Mouse (Mus musculus): Measurements from ENCODE around the gene Fuom.

The Fuom gene

DNA sequence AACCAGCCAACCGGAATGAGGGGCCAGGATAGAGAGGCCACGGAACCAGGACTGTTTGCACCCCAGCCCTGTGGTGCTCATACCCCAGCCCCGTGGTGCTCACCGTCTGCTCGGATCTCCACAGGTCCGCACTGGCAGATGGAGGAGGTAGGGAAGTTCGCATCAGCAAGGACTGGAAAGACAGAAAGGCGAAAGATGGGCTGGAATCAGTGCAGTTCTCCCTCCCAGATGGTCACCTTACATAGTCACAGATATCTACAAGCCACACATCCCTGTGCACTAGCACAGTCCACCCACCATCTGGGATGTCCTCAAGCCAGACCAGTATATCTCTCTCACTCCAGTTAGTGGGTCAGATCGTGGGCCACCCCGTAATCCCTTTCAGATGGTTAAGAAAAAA lies 743 bp downstream of the Fuom start:
- CTCF ChIA-PET, result no interaction called here

DNA sequence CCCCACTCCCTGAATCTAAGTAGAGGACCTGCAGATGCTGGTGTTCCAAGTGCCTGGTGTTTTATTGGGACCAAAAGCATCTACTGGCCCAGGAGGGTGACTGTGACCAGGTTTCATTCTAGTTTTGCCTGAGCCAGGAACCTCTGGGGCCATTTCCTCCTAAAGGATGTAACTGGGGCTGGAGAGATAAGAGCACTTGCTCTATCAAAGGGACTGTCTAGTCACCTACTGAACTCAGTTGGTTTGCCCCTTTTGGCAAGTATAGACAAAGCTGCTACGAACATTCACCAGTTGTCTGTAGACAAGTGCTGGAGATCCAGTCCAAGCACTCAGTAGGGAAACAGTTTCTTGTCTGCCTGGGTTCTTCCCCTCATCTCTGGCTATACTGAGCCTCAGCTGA lies 3.8 kb downstream of the Fuom start:
- CTCF ChIA-PET, result no interaction called here

DNA sequence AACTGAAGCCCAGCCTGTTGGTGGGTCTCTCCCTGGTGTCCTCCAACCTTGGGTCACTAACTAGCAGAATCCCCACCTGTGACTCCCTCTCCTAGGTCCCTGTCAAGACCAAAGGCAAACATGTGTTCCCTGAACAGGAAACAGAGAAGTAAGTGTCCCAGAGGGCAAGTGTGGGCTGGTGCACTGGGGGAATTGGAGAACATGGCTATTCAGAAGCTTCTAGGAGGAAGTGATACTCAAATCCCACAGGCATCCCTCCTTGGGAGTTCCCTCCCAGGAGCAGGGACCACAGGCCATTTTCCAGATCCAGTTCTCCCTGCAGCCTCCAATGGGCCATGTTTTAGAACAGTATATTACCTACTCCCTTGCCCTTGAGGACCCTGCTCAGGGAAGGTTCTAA lies 6.2 kb downstream of the Fuom start:
- CTCF ChIA-PET, result no interaction called here

DNA sequence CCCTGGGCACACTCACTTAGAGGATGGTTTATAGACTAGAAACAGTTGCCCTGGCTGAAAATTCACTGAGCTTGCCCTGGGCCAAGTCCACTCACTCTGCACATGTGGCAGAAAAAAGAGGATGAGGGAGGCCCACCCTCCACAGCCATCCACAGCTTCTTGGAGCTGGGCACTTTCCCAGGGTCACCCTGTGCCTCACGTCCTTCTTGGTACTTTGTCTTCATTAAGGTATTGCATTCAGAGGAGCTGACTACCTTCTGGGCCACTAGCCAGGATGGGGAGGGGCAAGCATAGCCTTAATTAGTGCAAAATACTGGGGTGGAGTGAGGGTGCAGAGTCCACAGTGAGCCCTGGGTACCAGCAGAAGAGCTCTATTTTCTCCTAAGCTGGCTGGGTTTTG lies 6.7 kb downstream of the Fuom start:
- CTCF ChIA-PET, result no interaction called here

DNA sequence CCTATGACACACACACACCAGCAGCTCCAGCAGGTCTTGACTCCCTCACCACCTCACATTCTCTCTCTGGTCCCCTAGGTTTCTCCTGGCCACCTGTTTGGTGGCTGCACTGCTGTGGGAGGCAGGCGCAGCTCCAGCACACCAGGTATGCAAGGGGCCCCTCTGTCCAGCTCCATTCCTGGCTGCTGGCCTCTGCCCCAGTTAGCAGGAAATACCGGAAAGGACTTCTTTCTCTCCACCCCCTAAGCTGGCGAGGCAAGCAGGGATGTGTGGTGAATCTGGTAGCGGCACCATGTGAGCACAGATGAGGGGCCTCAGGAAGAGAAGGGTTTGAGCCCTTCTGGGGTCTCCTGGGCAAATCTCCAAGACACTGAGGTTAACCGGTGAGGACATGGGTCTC lies 7.3 kb downstream of the Fuom start:
- CTCF ChIA-PET, result no interaction called here

DNA sequence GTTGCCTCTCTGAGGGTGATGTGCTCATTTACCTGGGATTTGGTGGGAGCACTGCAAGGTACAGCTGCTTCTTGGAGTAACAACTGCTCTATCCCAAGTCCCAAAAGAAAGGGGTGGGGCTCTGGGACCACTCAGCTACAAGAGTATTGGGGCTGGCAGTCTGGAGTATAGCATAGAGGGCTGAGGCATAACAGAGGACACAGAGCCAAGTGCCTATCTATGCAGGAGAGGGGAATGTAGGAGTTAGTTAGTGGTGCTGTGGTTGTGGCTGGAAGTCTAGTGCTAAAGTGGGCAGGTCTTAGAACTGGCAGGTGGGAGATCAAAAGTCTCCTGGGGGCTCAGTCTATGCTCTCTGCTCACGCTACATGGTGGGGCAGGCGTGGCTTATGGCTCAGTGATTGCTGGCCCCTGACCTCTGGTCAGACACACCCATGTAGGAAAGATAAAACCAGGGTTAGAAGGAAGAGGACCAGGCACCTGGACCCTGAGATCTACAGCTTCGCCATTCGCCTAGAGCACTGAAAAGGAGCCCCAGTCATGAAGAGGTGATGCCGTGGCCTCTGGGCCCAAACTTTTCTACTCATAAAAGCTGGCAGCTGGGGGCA lies 9.2 kb downstream of the Fuom start, which contains the start of gene Prap1:
TSS of gene Prap1 (plus strand) at position 472 of the 605 bp plus-strand sequence.
- CTCF ChIA-PET, result no interaction called here

DNA sequence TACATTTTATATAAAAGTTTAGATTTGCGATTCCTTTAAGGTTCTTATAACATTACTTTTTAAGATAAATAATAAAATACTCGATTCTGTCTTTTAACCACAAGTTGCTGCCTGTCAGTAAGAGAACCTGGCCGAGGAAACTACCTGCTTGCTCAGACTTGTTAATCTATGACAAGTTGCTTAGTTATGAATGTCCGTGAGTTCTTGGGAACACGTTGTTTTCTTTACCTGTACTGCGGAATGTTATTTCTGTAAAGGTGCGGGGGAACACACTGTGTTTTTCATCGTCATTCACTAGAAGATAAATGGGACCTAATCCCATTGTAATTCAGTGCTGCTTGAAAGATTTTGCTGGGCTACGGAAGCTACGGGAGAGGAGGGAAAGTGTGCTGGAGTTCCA lies 11.6 kb downstream of the Fuom start:
- CTCF ChIA-PET, result no interaction called here

DNA sequence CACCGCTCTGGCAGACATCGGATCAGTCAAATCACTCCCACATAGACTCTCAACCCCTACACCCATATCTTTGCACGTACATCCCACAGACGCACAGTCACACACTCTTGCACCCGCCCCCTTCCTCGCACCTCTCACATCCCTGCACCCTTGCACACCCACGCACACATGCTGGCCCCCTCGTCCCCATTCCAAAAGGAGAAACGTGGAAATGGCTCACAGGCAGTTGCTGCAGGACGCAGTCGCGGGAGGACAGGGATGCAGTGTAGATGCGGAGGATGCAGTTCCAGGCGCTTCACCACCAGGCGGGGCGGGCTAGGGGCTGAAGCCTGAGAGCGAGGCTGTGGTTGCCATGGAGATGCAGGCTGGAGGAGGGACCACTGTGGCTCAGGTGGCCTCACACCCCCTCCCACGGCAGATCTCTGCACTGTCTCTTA lies 20.0 kb downstream of the Fuom start, which contains the start of gene Caly:
TSS of gene Caly (minus strand) at position 307 of the 437 bp plus-strand sequence.
- CTCF ChIA-PET, result no interaction called here

DNA sequence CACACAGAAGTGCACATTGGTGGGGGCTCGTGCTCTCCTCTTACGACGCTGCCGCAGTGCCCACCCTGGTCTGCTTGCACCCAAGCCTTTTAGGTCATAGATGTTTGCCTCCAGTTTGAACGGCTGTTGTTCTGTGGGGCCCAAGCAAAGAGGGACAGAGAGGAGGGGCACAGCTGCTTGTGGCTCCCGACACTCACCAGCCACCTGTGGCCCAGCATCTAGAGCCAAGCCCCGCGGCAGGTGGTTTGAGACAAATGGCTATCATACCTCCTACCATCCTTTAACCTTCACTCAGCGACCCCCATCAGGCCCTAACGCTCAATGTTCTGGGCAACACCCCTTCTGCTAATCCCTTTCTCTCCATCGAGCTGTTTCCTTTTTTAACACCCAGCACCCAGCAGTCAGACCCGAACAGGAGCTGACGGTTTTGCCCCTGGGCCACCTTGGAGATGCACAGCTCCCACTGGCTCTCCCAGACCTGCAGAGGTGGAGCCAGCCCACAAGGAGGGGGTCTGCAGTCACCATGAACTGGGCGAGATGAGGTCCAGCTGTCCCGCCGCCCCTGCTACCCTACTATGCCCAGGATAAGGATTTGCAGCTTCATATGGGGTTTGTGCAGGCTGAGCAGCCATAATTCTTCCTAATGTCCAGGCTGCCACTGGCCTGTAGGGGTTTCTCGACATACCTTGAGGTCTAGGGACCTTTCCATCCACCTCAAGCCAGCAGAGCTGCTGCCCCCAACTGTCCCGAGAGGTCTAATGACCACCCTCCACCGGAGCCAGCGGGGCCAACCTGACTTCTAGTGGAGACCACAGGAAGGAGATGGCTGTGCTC lies 20.6 kb downstream of the Fuom start:
- CTCF ChIA-PET, result no interaction called here

DNA sequence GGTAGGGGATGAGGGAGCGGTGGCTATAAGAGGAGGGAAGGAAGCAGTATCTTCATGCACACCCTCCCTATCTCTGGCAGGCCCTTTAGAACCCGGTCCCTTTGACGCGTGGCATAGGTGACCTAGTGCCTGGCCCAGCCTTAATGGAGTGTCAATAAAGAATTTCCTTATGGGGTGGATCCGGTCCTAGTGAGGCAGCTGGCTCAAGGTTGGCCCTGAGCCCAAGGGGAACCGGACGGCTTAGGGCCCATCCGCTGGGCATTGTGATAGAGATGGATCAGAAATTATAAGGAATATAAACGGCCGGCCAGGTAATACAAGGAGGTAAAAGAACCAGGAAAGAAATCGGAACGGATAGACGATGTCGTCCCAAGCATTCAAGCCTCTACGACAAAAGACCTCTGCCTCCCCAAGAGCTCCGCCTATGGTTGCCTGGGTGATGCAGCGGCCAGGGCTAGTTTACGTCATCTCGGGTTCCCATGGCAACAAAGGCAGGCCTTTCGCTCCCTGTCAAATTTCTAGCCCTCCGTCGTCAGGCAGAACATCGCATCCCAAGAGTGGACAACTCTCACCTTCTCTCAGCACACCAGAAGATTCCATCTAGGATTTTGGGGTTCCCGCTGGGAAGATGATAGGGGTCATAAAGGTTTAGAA lies 21.6 kb downstream of the Fuom start:
- CTCF ChIA-PET, result no interaction called here

DNA sequence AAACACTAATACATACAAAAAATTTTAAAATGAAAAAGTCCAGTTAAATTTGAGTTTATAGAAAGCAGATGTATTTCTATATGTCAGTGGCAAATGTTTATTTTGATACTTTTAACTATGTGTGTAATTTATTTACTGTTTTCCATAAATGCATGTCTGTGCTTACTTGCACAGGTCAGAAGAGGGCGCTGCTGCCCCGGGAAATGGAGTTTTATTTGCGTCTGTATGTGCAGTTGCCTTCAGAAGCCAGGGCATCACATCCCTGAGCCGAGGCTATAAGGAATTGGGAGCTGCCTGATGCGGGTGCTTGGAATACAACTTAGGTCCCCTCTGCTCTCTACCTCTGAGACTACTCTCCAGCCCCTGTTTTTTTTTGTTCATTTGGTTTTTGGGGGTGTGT lies 23.5 kb downstream of the Fuom start:
- CTCF ChIA-PET, result no interaction called here

DNA sequence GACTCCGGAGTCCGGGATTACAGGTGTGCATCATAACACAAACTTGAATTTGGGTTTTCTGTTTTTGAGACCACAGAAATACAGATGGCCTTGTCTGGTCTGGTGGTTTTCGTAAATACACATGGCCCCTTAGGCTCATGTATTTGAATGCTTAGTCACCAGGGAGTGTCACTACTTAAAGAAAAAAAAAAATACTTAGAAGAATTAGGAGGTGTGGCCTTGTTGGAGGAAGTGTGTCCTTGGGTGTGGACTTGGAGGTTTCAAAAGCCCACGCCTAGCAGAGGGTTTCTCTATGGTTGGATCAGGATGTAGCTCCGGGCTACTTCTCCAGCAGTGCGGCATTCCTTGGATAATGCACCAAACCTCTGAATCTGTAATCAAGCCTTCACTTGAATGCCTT lies 24.5 kb downstream of the Fuom start:
- CTCF ChIA-PET, result no interaction called here

DNA sequence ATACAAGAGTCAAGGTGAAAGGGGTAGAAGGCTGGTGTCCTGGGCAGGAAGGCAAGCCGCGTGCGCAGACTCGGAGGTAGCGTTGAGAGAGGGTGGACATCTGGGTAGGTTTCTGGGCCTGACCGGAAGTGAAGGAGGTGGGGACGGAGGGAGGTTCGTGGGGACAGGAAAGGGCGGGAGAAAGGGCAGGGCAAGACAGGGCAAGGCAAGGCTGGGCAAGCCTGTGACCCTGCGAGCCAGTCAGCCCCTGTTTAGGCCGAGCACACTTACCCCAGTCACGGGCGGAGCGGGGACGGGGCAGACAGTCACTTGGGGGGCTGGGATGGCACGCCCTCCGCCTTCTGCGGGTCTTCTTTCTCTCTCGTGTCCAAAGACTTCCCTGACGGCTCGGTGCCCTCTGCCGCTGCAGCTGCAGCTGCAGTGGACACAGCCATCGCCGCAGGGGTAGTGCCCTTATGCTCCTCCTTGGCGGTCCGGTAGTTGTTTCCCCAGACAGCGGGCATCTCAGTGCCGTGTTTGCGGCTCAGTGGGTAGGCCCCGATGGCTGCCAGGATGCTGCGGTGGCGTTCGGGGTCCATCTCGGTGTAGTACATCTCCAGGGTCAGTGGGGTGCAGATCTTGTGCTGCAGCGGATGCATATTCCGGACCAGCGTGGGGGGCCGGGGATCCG lies 32.1 kb downstream of the Fuom start:
- CTCF ChIA-PET, result no interaction called here

DNA sequence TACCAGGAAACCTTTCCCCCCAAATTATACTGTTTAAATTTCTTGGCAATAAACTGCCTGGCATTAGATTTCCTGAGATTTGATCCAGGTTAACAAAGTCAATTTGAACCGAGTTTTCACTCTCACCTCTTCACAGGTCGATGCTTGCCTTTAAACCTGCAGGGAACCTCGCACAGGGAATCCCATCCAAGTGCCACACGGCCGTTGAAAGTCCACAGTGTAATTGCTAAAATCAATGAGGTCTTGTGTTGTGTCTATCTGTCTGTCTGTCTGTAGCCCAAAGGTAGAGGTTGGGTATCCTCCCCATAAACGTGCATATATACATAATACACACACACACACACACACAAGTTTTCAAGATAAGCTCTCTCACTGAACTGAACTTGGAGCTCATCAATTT lies 34.8 kb downstream of the Fuom start:
- CTCF ChIA-PET, result no interaction called here

DNA sequence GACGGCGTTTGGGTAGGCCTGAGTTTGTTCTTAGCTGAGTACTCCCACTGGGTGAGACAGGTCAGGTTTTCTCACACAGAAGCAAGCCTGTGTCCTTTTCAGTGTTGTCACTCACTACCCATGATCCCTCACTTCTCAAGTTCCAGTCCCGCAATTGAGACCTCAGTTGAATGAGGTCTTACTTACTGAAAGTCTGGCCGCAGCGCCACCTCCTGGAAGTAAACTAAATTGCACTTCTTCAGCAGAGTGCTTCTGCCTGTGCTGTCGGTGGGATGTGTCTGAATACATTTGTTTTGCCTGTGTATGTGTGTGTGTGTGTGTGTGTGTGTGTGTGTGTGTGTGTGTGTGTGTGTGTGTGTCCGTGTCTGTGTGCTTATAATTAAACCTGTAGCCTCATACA lies 39.1 kb downstream of the Fuom start:
- CTCF ChIA-PET, result interaction anchor here (0.6 to 0.8 kb wide), 3 partner anchors 10 to 140 kb away, joined by 3 to 4 read pairs (median 3); no protein-coding TSS in a partner anchor

DNA sequence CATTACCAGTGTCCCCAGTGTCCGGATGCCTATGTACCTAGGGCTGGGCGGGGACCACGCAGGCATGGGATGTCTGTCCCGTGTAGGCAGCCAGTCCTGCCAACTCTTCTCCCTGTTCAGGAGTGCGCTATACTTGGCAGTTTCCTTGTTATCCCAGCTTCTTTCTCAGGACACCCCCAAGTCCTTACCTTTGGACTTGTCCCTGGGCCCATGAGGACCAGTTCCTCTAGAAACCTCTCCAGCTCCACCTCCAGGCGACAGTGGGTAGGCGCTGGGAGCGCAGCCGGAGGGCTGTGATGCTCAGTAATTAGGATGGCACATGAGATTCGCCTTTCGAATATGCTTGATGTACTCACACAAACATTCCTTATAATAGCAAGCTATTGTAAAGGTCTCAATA lies 39.9 kb downstream of the Fuom start:
- CTCF ChIA-PET, result no interaction called here

DNA sequence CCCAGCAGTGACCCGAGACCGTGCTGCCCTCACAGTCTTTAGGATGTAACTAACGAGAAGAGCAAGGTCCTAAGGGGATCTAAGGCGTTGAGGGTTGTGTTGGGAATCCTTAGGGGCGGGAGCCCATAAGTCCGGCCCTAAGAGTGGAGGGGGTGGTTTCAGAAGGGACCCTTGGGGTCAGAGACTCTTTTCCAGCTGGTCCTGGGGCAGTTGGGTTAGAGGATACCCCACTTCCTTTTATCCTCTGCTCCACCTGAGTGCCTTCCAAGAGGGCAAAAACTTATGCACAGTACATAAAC lies 40.5 kb downstream of the Fuom start:
- CTCF ChIA-PET, result no interaction called here

DNA sequence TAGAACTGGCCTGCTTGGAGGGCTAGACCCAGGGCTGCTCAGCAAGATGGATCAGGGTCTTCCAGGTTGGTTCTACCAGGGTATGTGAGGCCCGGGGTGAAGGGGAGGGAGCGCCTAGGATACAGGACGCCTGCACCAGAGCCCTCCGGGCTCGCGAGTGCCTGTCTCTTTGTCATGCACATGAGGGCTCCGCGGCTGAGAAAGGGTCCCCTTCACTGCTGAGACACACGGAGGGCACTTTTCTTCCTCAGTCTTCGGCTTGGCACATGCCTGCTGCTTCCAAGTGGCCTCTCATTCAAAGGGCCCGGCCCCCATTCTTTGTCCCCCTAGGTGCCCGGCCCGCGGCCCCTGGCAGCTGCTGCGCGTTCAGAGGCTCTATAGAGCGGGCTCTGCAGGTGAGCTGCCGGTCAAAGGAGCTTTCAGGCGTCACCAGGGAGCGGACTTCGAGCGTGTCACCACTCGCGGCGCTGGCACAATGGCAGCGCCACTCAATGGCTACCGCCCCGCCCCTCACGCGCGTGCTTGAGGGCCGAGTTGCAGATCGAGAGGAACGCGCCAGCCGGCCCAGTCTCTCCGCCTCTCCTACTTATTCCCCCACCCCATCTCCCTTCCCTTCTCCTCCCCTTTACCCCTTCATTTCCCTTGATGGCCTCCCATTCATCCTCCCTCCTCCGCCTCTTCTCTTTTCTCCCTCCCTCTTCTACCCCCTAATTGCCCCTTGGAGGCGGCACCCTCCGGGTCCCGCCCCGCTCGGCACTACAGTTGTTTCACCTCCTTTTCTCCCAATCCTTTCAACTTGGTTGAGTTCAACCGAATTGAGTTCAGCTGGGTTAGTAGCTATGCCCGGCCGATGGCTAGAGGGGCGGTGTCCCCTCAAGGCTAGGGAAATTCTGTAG lies 41.1 kb downstream of the Fuom start:
- CTCF ChIA-PET, result no interaction called here

DNA sequence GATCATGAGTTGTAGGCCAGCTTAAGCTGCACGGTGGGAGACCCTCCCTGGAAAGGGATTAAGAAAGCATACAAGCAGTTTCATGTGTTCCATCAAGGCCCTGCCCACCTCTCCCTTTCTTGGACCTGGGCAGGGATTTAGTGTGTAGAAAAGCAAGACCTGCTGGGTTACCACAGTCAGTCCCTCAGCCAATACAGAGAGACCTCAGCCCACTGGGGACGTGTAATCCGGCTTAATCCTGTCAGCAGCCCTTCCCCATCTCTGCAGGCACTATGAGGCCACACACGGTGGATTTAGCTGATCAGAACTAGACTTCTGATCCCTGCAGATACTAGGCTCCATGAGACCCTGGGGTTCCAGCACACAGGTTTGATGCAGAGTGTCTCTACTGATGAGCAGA lies 42.6 kb downstream of the Fuom start:
- CTCF ChIA-PET, result interaction anchor here (0.7 kb wide), 1 partner anchor 183 kb away, joined by 6 read pairs; no protein-coding TSS in a partner anchor

DNA sequence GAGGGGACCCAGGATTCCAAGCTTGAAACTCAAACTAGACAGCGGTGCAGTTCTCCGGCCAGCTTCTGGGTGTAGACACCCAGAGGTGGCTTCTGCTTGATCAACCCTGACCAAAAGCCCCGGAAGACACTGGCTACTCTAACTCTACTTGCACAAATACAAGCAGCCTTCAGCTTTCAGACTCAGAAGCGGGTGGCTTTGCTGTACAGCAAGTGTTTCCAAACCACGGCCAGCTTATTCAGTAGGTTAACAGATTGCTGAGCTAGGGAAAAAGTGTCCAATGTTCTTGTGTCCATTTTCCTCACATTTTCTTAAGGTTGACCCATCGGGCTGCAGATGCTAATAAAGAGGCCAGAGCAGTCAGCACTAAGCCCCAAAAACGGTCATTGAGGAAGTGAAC lies 43.7 kb downstream of the Fuom start:
- CTCF ChIA-PET, result no interaction called here

All from spleen, embryonic (tissue).